Mouse (Mus musculus) layer of hippocampus, adult 8-10 months (tissue): ENCODE data around the gene Lrrc4. TPM values are rescaled to one million over a fixed set of nuclear protein-coding genes. Genes with fewer than 3 reads are reported as not detected.

Experiments used
- DNase-seq, 2 experiments: peaks; one replicate each; pipeline ENCODE4 v3.0.0; 2022; ENCODE audit warnings: low spot score in 2 of 2
- total RNA-seq, 4 experiments: library from RNA; stranded (reverse); gene quantifications; 2 replicates each; pipeline ENCODE4 v1.2.4; 2022

Gene Lrrc4
- total RNA-seq, 4 experiments from 2014 or later: 89.1 to 97.1 (median 91.5) TPM

DNA sequence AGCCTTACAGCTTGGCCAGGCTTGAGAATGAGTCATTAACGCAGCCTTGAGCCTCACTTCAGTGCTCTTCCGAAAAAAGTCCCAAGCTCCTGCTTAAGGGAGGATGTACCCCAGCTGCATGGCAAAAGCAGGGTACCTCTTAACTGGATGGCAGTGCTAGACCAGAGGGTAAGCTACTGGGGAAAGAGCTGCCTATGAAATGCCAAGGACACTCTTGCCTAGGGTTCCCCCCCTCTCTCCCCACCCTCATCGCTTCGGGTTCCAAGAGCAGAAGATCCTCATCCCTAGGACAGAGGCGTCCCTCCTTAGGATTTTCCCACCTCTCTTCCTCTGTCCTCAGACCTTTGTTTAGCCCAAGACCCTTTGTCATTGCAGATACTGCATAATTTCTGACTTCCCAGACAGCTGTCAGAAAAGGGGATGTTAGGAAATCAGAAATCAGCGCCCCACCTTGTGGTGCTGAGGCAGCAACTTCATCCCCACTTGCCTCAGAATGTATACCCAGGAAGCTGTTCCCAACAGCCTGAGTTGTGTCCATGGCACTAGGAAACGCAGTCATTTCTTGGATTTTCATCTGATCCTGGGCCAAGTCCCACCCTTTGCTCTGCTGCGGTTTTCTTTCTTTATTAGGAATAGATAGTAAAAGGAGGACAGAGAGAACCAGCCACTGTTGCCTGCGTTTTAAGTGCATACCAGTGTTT is 4.7 kb downstream of the Lrrc4 start:
- DNase-seq: no peak

DNA sequence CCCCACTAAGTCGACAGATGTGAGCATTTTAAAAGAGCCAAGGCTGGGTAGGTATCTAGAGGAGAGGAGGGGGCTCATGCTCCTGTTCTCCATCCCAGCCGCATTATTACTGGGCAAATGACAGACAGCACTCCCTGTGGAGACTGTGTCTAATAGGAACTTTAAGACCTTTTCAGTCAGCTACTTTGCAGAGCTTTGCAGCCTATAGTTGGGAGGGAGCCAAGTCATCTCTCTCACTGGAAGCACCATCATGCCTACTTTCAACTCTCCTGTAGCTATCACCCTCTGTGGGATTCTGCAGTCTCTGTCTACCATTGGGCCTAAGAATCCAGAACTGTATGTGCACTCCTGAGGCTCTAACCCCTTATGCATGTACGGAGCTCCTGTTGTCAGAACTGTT is 5.7 kb downstream of the Lrrc4 start:
- DNase-seq: no peak

DNA sequence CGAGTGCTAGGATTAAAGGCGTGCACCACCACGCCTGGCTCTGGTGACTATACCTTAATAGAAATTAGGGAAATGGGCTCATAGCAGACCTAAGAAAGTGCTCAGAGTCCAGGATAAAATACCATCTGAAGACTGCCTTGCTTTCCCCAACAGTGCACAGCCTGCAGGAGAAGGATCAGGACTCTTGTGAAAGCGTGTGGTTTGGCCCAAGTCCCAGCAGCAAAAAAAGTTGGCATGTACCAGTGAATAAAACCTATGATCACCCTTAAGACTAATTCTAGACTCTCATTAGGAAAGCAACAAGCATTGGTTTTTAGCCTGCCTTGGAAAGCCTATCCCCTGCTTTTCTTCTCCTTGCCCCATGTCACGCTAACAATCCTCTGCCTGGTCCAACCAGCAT is 7.7 kb downstream of the Lrrc4 start:
- DNase-seq: no peak

DNA sequence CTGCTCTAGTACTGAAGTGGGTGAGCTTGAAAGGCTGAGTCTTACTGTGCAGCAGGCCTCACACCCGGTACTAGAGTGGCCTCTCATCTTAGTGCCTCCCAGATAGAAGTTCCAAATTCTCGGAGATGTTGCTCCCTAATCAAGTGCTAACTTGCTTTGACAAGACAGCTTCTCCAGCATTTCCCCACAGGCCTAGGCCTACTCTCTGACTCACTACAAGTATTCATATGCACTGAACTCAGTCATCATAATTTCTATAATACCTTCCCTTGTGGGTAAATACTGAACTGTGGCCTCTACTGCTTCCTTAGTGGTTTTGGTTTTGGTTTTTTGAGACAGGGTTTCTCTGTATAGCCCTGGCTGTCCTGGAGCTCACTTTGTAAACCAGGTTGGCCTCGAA is 8.2 kb downstream of the Lrrc4 start:
- DNase-seq: no peak

DNA sequence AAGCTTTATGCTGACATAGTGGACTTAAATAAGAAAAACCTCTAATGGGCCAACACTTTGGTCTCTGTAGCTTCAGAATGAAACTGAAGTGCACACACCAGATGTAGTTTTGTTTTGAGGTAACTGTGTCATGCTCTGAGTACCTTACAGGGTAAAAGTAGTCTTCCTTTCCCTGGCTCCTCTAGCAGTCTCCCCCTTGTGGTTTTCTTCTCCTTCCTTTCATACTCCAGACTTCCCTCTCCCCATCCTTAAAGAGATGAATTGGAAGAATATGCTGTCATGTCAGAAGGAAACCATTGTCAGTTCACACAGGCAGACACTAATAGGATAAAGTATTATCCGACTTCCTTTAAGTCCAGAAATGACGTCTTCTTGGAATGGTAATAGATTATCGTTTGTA is 9.3 kb downstream of the Lrrc4 start:
- DNase-seq: no peak

DNA sequence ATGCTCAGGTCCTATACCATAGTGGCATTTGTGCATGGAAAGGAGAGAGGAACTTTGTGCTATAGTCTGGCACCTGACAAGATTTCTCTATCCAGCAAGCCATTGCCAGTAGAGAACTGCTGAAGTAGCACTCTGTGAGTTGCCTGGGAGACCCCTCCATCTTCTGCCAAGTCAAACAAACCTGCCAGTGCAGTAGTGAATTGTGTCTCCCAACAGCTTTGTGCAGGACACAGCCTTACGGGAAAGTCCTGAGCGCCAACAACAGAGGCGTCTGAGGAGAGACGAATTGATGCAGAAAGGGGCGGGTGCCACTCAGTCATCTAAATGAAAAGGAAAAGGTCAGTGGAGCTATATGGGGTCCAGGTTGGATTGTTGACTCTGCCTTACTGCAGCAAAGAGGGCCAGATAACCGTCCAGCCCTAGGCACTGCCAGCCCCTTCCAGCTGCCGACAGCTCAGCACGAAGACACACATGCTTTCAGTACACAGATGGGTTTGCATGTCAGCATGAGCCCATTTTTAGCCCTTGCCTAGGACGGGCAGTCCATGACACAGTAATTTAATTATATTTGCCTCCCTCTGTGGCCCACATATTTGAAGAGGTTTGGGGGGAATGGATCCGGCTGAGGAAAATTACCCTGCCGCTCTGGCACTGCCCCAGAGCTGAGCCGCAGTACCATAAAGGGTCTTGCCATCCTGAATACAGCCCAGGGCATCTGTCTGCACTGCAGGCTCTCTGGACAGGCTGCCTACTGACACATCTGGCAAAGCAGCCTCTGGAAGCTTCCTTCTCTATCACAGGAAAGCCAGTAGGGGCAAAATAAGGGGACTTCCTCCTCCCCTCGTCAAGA is 11.8 kb downstream of the Lrrc4 start:
- DNase-seq: no peak

DNA sequence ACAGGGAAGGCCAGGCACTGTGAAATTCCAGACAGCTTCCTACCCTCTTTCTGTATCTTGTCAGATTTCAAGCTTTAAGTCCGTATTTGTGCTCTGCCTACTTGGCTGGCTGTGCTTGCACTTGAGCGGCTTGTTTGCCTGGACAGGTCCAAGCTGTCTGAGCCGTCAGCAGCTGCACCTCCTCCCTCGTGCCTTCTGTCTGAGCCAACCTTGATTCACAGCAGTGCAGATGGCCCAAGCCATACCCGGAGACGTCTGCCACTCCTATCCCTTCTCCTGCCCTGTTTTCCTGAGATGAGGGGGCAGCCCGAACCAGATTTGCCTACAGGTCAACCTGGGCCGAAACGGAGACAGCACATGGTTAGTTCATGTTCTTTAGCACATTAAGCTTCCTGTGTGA is 14.5 kb downstream of the Lrrc4 start:
- peak; percentile 72 to 76 for DNase-seq

DNA sequence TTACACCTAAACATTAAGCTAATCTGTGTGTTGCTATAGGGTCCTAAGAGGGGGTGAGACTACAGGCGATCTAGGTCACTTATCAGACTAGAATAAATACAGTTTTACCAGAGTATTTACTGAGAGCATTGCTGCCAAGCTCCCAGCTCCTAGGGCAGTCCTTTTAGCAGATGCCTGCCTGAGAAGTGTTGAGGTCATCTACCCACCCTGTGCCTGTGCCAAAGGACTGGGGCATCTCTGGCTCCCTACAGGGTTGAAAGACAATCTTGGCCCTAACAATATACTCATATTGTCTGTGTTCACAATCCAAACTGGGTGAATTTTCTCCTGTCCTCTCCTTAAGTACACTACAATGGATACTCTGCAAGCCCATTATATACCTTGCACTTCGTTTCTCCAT is 16.7 kb downstream of the Lrrc4 start:
- DNase-seq: no peak

DNA sequence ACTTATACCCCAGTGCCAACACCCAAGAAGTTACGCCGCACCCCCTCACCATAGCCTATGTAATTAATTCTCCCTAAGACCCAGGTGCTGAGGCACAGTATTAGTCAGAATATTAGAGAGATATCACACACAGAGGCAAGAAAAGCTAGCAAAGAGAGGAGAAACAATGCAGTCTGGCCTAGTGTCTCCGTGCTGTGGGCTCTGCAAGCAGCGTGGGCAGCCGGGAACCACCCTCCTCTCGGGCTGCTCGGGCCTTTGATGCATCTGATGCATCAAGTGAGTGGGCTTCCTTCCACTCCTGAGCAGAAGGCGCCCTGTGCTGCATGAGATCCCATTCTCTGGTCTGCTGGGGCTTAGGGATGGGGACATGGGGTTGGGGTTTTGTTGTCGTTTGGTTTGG is 18.5 kb downstream of the Lrrc4 start:
- DNase-seq: peak in 1 of 2 experiments; percentile 56

DNA sequence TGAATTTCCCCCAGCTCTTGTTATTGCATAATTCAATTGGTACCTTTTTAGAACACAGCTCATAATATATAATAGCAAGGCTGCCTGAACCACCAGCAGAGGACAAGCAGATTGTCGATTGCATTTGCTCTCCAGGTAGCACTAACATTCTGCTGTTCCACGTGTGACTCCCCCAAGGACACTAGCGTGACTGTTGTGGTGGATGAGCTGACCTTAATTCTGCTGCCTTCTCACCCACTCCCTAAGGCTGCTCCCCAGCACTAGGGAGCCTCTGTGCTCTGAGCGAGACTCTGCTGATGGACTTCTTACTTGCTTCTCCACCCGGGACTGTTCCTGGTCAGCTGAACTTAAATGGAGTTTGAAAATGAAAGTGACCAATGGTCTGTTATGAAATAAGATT is 26.8 kb downstream of the Lrrc4 start:
- DNase-seq: no peak

DNA sequence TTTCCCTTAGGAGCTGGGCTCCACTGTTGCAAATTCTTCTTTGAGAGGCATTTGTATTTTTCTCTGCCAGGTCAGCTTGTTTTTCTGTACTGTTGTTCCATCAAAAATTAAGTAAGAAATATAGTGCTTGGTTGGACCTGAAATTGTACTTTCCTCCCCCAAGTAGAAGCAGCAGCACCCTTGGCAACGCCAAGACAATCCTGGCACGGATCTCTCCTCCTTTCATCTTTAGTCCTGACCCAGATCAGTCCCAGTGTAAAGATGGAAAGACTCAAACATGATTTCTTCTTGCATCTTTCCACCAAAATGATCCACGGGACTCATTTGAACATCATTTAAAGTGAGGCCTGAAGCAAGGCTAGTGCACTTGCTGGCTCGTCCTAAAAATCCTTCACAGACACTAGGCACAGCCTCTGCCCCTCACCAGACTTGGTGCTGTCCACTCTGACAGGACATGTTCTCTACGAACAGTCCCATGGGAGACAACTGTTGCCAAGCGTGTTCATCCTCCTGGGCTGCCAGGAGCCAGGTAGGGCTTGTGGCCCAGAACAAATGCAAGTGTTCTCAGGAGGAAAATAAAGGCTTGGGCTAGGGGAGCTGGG is 27.8 kb downstream of the Lrrc4 start:
- no peak for DNase-seq

DNA sequence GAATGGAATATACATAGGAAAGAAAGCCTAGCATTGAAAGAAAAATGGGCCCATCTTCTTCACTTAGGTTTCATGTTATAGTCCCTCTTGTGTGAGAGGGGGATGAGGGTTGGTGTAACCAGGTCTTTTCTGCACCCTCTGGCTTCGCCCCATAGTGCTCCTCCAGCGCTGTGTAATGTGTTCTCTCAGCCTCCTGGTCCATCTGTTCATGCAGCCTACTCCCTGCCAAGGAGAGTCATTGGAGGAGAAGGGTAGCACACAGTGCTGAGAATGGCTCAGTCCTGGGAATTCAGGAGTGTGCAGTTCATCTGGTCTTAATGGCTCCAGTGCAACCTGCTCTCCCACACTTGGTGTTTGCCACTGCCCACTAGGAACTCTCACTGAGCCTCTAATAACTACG is 30.6 kb downstream of the Lrrc4 start:
- peak; percentile 67 to 69 for DNase-seq

DNA sequence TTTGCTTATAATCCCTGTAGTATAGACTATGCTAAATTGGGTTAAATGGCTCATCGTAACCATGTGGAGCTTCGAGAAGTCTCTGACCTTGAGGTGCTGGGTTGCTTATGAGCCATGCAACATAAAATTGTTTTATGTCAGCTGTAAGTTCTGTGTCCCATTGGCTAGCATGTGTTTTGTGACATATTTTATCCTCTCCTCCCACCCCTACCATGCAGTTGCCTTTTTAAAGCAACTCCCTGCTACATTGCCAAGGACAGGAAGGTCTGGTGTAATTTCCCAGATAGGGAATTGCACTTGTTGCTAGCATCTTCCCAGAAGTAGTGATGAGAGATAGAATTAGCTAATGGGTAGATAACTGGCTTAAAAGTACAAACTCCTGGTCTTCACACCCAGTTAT is 31.7 kb downstream of the Lrrc4 start:
- no peak for DNase-seq

DNA sequence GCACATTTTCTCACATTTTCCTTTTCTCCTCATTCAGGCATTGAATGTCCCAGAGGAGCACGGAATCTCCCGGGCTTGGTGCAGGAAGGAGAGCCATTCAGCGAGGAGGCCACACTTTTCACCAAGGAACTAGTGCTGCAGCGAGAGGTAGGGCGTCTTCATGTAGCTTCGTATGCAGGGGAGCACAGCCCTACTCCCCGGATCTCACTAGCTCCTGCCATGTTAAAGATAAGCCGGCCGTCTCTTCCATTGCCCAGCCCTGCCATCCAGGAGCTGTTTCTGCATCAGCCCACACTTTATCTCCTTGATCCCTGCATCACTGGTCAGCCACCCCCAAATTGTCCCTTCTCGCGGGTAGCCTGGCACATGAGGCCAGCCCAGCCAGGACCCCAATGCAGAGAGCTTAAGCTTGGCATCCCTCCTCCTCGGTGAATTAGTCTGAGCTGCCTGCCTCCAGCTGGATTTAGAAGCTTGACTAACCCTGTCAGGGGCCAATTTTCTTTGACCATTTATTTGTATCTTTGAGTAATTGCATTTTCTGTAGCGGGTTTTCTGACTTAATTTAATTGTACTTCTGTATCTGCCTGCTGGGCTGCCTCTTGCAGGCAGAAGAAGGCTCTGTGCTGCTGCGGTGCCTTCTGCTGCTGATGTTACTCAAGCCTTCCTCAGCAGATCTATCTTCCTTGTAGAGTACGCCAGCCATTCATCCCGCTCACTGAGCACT is 35.6 kb downstream of the Lrrc4 start:
- DNase-seq: no peak

DNA sequence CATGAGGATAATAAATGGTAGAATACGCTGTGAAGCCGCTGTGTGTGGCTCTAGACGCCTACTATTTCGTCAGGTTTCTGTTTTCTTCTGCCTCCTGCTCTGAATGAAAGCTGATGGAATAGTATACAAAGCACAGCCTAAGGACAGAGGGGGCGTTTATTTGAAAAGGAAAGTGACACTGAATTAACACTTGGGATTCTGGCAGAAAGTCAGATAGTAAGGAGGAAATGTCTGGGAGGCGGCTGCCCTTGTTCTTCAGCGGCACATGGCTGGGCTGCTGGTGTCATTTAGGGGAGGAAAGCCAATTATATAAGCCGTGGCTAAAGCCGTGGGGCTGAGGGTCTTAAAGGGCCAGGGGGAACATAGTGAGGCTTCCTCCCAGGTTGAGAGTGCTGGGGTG is 36.2 kb downstream of the Lrrc4 start:
- DNase-seq: no peak

DNA sequence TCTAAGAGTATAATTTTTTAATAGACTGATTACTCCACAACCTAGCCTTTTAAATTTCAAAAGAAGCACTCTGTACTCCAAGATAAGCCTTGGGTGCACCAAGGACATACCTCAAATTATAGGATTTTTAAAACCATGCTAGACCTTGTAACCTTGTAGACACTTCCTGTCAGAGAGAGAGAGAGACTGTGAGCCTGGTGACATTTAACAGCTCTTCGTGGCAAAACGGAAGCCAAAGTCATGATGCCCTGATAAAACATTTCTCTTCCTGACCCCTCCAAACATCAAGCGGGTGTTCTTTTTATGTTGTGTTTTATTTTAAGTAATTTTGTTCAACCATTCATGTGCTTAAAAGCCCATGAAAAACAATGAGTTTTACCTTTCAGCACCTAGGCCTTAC is 39.7 kb downstream of the Lrrc4 start:
- no peak for DNase-seq

DNA sequence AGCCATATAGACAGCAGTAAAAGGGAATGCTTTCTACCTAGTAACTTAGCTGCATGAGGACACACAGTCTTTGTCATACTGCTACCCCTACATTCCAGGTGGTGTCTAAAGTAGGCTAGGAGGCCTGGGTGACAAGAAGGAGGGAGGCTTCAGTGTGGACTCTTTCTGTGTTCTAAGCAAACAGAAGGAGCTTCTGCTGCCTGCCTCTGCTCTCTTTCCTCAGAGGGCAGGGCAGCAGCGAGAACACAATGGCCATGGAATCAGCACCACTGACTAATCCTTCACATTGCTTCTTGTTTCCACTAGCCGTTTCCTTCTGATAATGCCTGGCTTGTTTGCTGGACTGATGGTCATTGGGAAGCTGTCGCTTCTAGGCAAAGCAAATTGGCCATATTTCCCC is 40.4 kb downstream of the Lrrc4 start:
- DNase-seq: no peak

DNA sequence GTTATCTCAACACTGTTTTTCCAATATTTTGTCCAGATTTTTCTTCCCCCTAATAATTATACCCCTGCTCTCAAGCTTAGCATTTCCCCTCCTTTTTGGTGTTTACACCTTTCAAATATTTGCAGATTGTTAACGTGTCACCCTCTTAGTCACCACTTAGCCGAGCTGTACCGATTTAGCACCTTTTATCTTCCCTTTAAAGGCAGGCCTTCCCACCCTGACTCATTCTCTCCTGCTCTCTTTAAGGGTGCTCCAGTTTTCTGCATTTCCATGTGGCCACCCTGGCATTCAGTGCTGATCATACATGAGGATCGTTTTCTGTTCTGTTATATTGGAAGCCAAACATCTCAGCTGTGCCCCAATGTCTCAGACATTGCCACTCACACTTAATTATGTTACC is 41.9 kb downstream of the Lrrc4 start:
- DNase-seq: no peak

DNA sequence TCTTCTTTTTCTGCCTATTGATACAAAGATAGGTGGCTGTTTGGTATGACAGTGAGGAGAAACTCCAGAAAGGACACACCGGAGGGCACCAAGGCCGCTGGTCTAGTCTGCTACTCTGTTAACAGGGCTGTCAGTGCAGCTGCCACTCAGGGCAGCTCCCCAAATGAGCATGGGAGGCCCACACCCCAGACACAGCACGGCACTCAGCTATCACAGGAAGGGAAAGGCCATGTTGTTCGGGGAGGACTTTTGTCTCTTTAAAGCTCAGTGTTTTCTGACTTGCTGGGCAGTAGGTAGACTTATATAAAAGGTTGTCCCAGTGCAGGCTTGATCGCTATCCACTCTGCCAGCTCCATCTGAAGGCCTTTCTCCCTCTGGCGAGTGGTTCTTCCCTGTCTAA is 44.4 kb downstream of the Lrrc4 start:
- DNase-seq: no peak

DNA sequence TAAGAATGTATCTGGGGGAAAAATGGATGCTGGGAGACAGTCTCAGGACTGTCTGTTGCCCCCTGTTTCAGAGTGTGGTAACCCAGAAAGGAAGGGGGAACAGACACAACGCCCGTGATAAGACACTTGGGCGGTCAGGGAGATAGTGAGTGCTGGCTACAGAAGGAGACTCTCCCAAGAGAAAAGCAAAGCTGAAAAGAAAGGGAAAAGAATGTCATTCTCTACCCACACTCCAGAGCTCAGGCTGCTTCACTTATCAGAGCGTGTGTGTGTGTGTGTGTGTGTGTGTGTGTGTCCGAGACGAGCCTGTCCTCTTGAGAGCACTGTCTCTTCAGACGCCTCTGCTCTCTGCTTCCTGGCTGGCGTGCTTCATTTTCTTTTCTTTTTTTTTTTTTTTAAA is 45.8 kb downstream of the Lrrc4 start:
- DNase-seq: no peak

DNA sequence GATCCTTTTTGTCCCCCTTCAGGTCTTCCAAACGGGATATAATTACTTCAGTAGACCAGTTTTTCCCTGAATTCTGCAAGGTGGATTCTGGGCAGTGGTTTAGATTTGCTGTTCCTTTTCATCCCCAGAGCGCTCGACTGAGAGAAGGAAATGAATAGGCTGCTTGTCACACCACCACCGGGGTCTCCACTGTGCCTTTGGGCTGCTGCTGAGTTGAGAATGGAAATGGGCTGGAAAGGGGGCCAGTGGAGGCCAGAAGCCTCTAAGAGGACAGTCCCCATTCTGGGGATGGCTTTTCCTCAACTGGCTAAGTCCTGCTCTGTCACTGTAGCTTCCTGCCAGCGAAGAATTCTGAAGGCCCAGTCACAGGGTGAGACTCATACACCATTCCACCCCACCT is 47.6 kb downstream of the Lrrc4 start:
- no peak for DNase-seq

DNA sequence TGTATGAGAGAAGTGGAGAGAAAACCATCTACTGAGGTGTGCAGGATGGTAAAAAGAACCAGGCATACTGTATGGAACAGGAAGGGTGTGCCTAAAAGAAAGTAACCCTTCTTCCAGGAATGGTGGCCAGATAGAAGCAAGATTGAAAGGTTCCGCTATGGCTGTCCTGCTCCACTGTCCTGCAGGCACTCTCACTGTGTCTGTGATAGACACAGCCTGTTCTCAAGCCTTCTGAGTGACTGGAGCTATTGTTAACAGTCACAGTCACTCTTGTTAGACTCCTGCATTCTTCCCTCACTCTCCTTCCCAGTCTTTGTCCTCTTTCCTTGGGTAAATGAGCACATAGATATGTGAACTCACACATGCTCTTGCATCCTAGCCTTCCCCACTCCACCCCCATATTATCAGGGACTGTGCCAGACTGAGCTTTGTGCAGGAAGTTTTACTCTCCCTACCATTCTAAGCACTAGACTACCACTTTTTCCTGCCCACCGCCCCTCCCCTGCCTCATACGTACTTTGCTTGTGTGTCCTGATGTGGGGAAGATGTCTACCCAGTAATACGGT is 48.4 kb downstream of the Lrrc4 start:
- DNase-seq: no peak
